Mouse (Mus musculus) cerebellum, adult 2 months (tissue): ENCODE measurements around the gene Cox8b. TPM values are rescaled to one million over a fixed set of nuclear protein-coding genes. Genes with fewer than 3 reads are reported as not detected.

ENCODE experiments used
- DNase-seq, 2 experiments: peaks; one replicate each; pipeline ENCODE4 v3.0.0; 2021
- H3K27ac ChIP-seq: fragments of 200-500 bp; 2 replicates; pipeline ENCODE4 v1.5.1; 2012; ENCODE audit warnings: low read length, control low read depth, inconsistent platforms; ENCODE audit not compliant: insufficient read depth
- H3K27me3 ChIP-seq: fragments of 200-500 bp; 2 replicates; pipeline ENCODE4 v1.6.1; 2012; ENCODE audit warnings: inconsistent platforms, mild to moderate bottlenecking, low read length, moderate library complexity; ENCODE audit not compliant: control insufficient read depth, insufficient read depth
- H3K4me1 ChIP-seq: fragments of 200-500 bp; 2 replicates; pipeline ENCODE4 v1.6.1; 2011; ENCODE audit warnings: low read length; ENCODE audit not compliant: control insufficient read depth, insufficient read depth
- H3K4me3 ChIP-seq: fragments of 200-500 bp; replicated peaks from 2 replicates; pipeline ENCODE3; 2011; ENCODE audit warnings: mild to moderate bottlenecking, low read depth, low read length, control low read depth; ENCODE audit not compliant: insufficient read depth
- CTCF ChIP-seq: fragments of 200-500 bp; IDR thresholded peaks from 2 replicates; pipeline ENCODE4 v1.5.1; 2011; ENCODE audit warnings: low read depth, mild to moderate bottlenecking, control low read depth, low read length, moderate library complexity, borderline replicate concordance; ENCODE audit not compliant: insufficient read depth
- POLR2A ChIP-seq: fragments of 200-500 bp; IDR thresholded peaks from 2 replicates; pipeline ENCODE4 v1.6.1; 2011; ENCODE audit warnings: low read length, control low read depth, borderline replicate concordance; ENCODE audit not compliant: insufficient read depth
- WGBS: fragments of 180-500 bp; shearing (Covaris S2); methylation state at CpG from one replicate; pipeline ENCODE4 v1.1.7; 2018; 5-methylcytosine and 5-hydroxymethylcytosine counted together
- polyA plus RNA-seq: library from polyadenylated mRNA; depleted of rRNA; stranded (reverse); fragments of >200 nt; gene quantifications from 2 replicates; pipeline ENCODE4 v1.2.3, GENCODE M21; 2012

The Cox8b gene
- polyA plus RNA-seq, 1 experiment, result 7.9 TPM

- no peak for TF ChIP-seq POLR2A
- TF ChIP-seq CTCF, result no peak
- peak; percentile 19 to 46 for DNase-seq
- Histone ChIP-seq H3K27ac (peak within 1 kb of the TSS; percentile 82), H3K4me3 (peak within 1 kb of the TSS; percentile 86), H3K27me3 (no peaks in the 10 kb centered on the region), H3K4me1 (peaks cover 28% of the 10 kb centered on the region)
- whole genome bisulfite sequencing, result 7% methylated on average over 40 of the region's 40 CpGs
Observed at GRCm38 (mm10) chr7:140857550-140858505, 42.4 kb downstream of the Cox8b start, which contains the start of gene Bet1l. Gene Bet1l (minus strand): TSS chr7:140857577.

GRCm38 (mm10) chr7:140856785-140857549 lies 43.3 kb downstream of the Cox8b start, which contains the start of gene Ric8a:
Gene Ric8a (plus strand): TSS chr7:140856957.
- Histone ChIP-seq H3K4me1 (peaks cover 28% of the 10 kb centered on the region), H3K27me3 (no peaks in the 10 kb centered on the region), H3K27ac (peak within 1 kb of the TSS; percentile 82), H3K4me3 (peak within 1 kb of the TSS; percentile 86)
- under 1% methylated on average over 50 of the region's 50 CpGs for WGBS
- peak; percentile 90 for DNase-seq
- TF ChIP-seq POLR2A (peak; percentile 68; the same call in 1 of the 2 replicates), CTCF (no peak)

DNA sequence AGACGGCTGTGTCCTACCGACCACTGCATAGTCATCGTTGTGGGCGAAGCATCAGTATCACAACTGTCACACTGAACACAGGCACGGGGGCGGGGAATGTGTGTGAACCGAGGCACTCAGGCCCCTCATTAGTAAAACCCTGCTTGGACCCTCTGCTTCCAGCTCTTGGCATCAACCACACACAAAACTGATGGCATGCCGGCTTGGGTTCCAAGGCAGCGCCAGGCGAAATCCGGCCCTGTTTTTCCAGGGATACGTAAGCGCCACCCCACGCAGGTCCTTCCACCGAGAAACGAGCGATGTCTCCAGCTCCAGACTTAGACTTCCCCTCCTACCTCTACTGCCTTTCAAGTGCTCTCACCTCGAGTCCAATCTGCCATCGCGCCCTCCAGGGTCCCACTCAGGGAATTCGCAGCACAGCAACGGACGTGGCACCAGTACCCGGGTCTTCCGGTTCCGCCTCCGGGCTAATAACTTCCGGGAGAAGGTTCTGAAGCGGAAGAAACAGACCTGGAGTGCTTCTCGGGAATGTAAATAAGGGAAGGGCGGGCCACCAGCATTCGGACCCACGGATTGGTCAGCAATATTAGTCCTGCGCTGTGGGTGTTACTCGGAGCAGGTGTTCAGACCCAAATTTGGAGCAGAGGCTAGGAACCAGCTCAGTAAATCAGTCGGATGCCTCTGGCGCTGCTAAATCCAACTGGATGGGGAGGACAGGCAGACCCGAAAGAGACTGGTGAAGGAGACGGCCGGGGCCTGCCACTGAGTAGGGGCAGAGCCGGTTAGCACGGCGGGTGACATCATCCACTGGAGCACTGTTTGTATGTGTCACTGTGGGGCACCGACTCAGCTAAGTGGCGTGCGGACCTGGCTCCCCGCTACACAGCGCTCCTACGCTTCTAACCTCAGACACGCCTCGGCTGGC lies 44.1 kb downstream of the Cox8b start, which contains the start of gene Gm45785:
TSS of gene Gm45785 (minus strand) at position 472 of the 925 bp plus-strand sequence.
- H3K27ac ChIP-seq, result peak within 1 kb of the TSS; percentile 82
- no peak for TF ChIP-seq CTCF
- peak; percentile 71; the same call in 1 of the 2 replicates for TF ChIP-seq POLR2A
- peak; percentile 85 to 92 for DNase-seq
- peak within 1 kb of the TSS; percentile 86 for H3K4me3 ChIP-seq
- H3K27me3 ChIP-seq, result no peaks in the 10 kb centered on the region
- WGBS, result under 1% methylated on average over 51 of the region's 51 CpGs
- peaks cover 22% of the 10 kb centered on the region for H3K4me1 ChIP-seq

GRCm38 (mm10) chr7:140855181-140855580 lies 45.1 kb downstream of the Cox8b start:
- no peak for DNase-seq
- 65% methylated on average over 9 of the region's 9 CpGs for WGBS
- TF ChIP-seq POLR2A (no peak), CTCF (no peak)
- Histone ChIP-seq H3K4me3 (peak overlapping the region; percentile 86), H3K4me1 (peaks cover 17% of the 10 kb centered on the region), H3K27me3 (no peaks in the 10 kb centered on the region), H3K27ac (no peak overlapping the region)

DNA sequence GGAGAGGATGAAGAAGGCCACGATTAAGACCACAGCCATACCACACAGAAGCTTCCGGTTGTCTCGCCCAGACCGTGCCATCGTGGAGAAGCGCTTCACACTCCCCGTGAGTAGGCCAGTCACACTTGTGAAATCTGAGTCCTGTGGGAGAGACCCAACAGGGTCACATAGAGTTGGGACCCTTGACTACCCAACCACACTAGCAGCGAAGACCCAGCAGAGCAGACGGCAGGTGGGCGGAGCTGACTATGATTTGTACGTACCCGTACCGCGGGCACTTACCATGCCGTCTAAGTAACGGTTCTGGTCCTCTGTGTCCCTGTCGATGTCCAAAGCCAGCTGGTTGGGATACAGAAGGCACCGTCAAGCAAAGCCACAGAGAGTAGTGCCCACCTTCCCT lies 45.8 kb downstream of the Cox8b start:
- no peak overlapping the region for H3K27ac ChIP-seq
- H3K4me1 ChIP-seq, result peaks cover 17% of the 10 kb centered on the region
- no peak for DNase-seq
- no peaks in the 10 kb centered on the region for H3K27me3 ChIP-seq
- WGBS, result 93% methylated on average over 18 of the region's 18 CpGs
- H3K4me3 ChIP-seq, result no peak overlapping the region
- TF ChIP-seq POLR2A (no peak), CTCF (no peak)

GRCm38 (mm10) chr7:140853386-140853785 lies 46.9 kb downstream of the Cox8b start:
- Histone ChIP-seq H3K4me1 (peaks cover 6% of the 10 kb centered on the region), H3K4me3 (no peak overlapping the region), H3K27me3 (no peaks in the 10 kb centered on the region), H3K27ac (no peak overlapping the region)
- no peak for DNase-seq
- whole genome bisulfite sequencing, result 85% methylated on average over 9 of the region's 9 CpGs
- TF ChIP-seq POLR2A (no peak), CTCF (no peak)
